Mouse (Mus musculus): Measurements from ENCODE around the gene Slco3a1. TPM values are rescaled to one million over a fixed set of nuclear protein-coding genes. Genes with fewer than 3 reads are reported as not detected.

Slco3a1 gene
- total and polyA plus RNA-seq, 2 experiments, result 2.1 to 4.3 TPM

DNA sequence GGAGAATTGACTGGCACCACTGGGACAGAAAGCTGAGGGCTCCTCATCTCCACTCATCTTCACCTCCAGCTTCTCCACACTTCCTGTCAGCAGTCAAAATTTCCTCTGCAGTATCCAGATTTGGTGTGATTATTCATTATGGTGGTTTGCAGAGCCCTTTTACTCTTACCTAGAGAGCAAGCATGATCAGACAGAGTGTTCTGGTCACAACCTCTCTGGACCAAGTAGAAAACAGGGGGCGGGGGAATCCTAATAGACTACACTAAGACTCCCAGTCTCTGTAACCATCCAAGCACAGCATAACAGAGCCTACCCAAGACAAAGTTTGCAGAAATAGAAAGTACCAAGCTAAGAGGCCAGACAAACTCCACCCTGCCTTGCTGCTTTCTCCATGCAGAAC, 93.4 kb downstream of the Slco3a1 start:
- H3K79me2 ChIP-seq (ENCODE audit: control insufficient read depth, insufficient read depth, low read length), result no peaks in the 10 kb centered on the region
- TF ChIP-seq POLR2A (IDR thresholded peaks at IDR 0.05; ENCODE audit: extremely low read depth, insufficient read depth, low read length) (no peak), CTCF (IDR thresholded peaks at IDR 0.05; ENCODE audit: low read depth, low read length) (no peak)
- no peaks in the 10 kb centered on the region; the same call in 1 of the 2 replicates for H3K4me1 ChIP-seq (ENCODE audit: control insufficient read depth, insufficient read depth, low read length)
- H3K36me3 ChIP-seq (ENCODE audit: control insufficient read depth, insufficient read depth, low read length), result no peaks in the 10 kb centered on the region
- 95% methylated on average over 1 of the region's 1 CpGs for WGBS
- DNase-seq (ENCODE audit: extremely low read depth, low read depth, low spot score), result no peak
- no peak overlapping the region for H3K9ac ChIP-seq (ENCODE audit: low read depth, low read length)
- no peak overlapping the region for H3K4me3 ChIP-seq (ENCODE audit: insufficient read depth, low read depth, low read length)
- H3K27ac ChIP-seq (replicated peaks; ENCODE audit: insufficient read depth, low read depth, low read length), result no peak overlapping the region
- H3K27me3 ChIP-seq (ENCODE audit: control insufficient read depth, insufficient read depth, low read length), result no peaks in the 10 kb centered on the region

DNA sequence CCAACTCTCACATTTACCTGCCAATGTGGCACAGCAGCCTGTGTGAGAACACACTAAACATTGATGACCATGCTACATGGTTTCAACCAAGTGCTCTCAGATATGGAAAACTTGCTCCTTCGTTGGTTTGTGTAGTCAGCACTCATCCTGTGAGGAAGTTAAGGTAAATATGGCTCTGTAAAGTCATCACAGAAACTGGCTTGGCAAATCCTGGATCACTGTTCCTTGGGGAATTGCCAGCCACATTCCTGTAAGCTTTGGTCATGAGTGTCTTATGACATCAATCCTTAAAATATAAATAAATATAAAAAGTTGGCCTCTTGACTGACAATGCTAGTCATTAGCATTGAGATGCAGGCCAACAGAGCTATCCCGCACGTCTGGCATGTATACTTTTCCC, 94.8 kb downstream of the Slco3a1 start:
- no peaks in the 10 kb centered on the region for H3K27me3 ChIP-seq (ENCODE audit: control insufficient read depth, insufficient read depth, low read length)
- DNase-seq (ENCODE audit: extremely low read depth, low read depth, low spot score), result no peak
- WGBS, result 71% methylated on average over 3 of the region's 3 CpGs

DNA sequence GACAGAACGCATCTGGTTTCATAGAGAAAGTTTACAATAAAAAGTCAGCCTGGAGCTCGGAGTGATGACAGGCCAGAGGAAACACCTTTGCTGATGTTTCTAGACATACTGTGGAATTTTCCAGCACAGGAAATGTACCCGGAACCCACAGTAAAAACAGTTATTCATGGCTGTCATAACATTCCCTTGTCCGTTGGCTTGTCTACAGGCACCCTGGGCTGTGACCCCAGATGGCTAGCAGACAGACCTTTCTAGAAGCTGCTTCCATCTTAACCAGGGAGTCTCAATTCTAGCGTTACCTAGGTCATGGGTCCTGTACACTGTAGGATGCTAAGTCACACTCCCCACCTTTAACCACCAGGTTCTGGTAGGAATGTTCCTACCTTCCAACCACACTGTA, 95.3 kb downstream of the Slco3a1 start:
- H3K27me3 ChIP-seq (ENCODE audit: control insufficient read depth, insufficient read depth, low read length), result no peaks in the 10 kb centered on the region
- no peak overlapping the region for H3K9ac ChIP-seq (ENCODE audit: low read depth, low read length)
- DNase-seq (ENCODE audit: extremely low read depth, low read depth, low spot score), result no peak
- H3K79me2 ChIP-seq (ENCODE audit: control insufficient read depth, insufficient read depth, low read length), result no peaks in the 10 kb centered on the region
- H3K36me3 ChIP-seq (ENCODE audit: control insufficient read depth, insufficient read depth, low read length), result no peaks in the 10 kb centered on the region
- WGBS, result 55% methylated on average over 5 of the region's 5 CpGs
- H3K27ac ChIP-seq (replicated peaks; ENCODE audit: insufficient read depth, low read depth, low read length), result peak overlapping the region; percentile 28; the same call in 1 of the 2 replicates
- no peaks in the 10 kb centered on the region; the same call in 1 of the 2 replicates for H3K4me1 ChIP-seq (ENCODE audit: control insufficient read depth, insufficient read depth, low read length)
- no peak for TF ChIP-seq CTCF (IDR thresholded peaks at IDR 0.05; ENCODE audit: low read depth, low read length)
- TF ChIP-seq POLR2A (IDR thresholded peaks at IDR 0.05; ENCODE audit: extremely low read depth, insufficient read depth, low read length), result no peak
- no peak overlapping the region for H3K4me3 ChIP-seq (ENCODE audit: insufficient read depth, low read depth, low read length)

More for the DNA sequence above, 94.8 kb downstream of the Slco3a1 start:
- Histone ChIP-seq H3K4me1 (ENCODE audit: control insufficient read depth, insufficient read depth, low read length) (no peaks in the 10 kb centered on the region; the same call in 1 of the 2 replicates), H3K27ac (replicated peaks; ENCODE audit: insufficient read depth, low read depth, low read length) (no peak overlapping the region), H3K9ac (ENCODE audit: low read depth, low read length) (no peak overlapping the region), H3K36me3 (ENCODE audit: control insufficient read depth, insufficient read depth, low read length) (no peaks in the 10 kb centered on the region), H3K4me3 (ENCODE audit: insufficient read depth, low read depth, low read length) (no peak overlapping the region), H3K79me2 (ENCODE audit: control insufficient read depth, insufficient read depth, low read length) (no peaks in the 10 kb centered on the region)
- no peak for TF ChIP-seq CTCF (IDR thresholded peaks at IDR 0.05; ENCODE audit: low read depth, low read length)
- TF ChIP-seq POLR2A (IDR thresholded peaks at IDR 0.05; ENCODE audit: extremely low read depth, insufficient read depth, low read length), result no peak

DNA sequence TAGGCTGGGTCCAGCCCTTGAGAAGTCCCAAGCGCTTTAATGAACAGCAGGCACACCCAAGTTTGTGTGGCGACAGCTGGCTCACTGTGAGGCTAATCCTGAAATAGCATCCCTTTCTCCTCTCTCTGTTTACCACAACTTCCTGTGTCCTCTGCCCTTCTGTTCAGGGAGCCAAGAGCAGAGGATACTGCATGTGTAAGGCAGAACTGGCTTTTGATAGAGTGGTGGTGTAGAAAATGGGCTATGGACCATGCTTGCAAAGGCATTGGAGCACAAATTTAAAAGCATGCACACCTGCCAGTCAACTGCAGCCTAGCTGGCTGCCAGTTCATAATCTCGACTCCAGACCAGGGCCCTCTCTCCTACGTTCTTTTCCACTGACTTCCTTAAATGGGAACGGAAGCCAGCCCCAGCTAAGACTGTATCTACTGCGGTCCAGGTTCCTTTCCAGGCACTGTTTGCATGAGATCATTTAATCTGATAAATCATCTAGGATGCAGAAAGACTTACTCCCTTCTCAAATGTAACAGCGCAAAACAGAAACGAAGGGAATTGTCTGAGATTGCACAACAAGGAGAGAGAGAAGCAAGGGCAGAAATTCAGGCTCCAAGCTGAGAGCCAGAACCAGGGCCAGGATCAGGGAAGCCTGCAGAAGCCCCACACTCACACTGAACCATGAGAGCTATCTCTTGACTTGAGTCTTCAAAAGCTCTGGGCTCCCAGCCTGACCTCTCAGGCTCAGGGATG, 95.9 kb downstream of the Slco3a1 start:
- WGBS, result 49% methylated on average over 8 of the region's 8 CpGs
- H3K4me1 ChIP-seq (ENCODE audit: control insufficient read depth, insufficient read depth, low read length), result no peaks in the 10 kb centered on the region; the same call in 1 of the 2 replicates

DNA sequence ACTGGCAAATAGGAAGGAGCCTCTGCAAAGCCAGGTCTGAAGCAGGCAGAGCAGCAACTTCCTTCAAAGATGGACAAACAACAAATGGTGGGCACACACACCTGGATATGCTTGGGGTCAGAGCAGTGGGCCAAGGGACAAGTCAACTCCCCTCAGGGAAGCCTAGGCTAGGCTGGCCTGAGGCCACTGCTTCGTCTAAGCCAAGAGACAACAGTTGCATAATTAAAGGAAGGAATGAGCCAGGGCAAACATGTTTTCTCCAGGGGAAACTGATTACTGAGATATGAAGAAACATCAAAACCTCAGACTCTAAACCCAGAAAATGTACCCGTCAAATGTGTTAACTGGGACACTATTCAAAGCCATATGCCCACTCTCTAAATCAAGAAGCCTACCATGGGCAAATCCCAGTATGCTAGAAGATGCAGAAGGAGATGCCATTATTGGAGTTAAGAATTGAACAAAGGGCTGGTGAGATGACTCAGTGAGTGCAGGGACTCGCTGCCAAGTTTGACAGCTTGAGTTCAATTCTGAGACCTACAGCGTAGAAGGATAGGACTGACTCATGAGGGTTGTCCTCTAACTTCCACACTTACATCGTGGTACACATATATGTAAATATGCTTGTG, 97.1 kb downstream of the Slco3a1 start:
- H3K4me1 ChIP-seq (ENCODE audit: control insufficient read depth, insufficient read depth, low read length), result no peaks in the 10 kb centered on the region; the same call in 1 of the 2 replicates
- H3K79me2 ChIP-seq (ENCODE audit: control insufficient read depth, insufficient read depth, low read length), result no peaks in the 10 kb centered on the region
- DNase-seq (ENCODE audit: extremely low read depth, low read depth, low spot score), result no peak
- no peak overlapping the region for H3K9ac ChIP-seq (ENCODE audit: low read depth, low read length)
- H3K4me3 ChIP-seq (ENCODE audit: insufficient read depth, low read depth, low read length), result no peak overlapping the region
- H3K27ac ChIP-seq (replicated peaks; ENCODE audit: insufficient read depth, low read depth, low read length), result no peak overlapping the region
- TF ChIP-seq CTCF (IDR thresholded peaks at IDR 0.05; ENCODE audit: low read depth, low read length), result no peak
- TF ChIP-seq POLR2A (IDR thresholded peaks at IDR 0.05; ENCODE audit: extremely low read depth, insufficient read depth, low read length), result no peak
- H3K36me3 ChIP-seq (ENCODE audit: control insufficient read depth, insufficient read depth, low read length), result no peaks in the 10 kb centered on the region
- WGBS, result 70% methylated on average over 5 of the region's 5 CpGs
- H3K27me3 ChIP-seq (ENCODE audit: control insufficient read depth, insufficient read depth, low read length), result no peaks in the 10 kb centered on the region

More for the DNA sequence above, 95.9 kb downstream of the Slco3a1 start:
- H3K79me2 ChIP-seq (ENCODE audit: control insufficient read depth, insufficient read depth, low read length), result no peaks in the 10 kb centered on the region
- no peaks in the 10 kb centered on the region for H3K27me3 ChIP-seq (ENCODE audit: control insufficient read depth, insufficient read depth, low read length)
- peak overlapping the region; percentile 28; the same call in 1 of the 2 replicates for H3K27ac ChIP-seq (replicated peaks; ENCODE audit: insufficient read depth, low read depth, low read length)
- no peak overlapping the region for H3K9ac ChIP-seq (ENCODE audit: low read depth, low read length)
- TF ChIP-seq CTCF (IDR thresholded peaks at IDR 0.05; ENCODE audit: low read depth, low read length), result no peak
- H3K36me3 ChIP-seq (ENCODE audit: control insufficient read depth, insufficient read depth, low read length), result no peaks in the 10 kb centered on the region
- peak; percentile 22 for DNase-seq (ENCODE audit: extremely low read depth, low read depth, low spot score)
- no peak overlapping the region for H3K4me3 ChIP-seq (ENCODE audit: insufficient read depth, low read depth, low read length)

DNA sequence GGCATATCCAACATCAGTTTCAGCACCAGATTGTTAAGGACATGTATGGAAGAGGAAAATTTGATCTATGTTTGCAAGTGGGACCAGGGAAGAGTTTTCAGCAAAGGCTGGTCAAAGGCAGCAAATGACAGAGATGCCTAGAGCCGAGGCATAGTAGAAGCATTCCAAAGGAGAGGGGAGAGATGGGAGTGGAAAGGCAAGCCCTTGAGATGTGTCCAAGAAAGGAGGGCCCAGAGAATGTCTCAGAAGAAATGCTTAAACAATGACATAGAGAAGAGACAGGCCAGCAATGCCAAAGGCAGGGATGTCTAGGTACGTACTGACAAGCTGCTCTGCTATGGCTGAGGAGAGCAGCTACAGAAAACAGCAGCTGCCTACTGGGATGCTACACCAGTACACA, 97.8 kb downstream of the Slco3a1 start:
- H3K4me1 ChIP-seq (ENCODE audit: control insufficient read depth, insufficient read depth, low read length), result no peaks in the 10 kb centered on the region; the same call in 1 of the 2 replicates
- no peak for DNase-seq (ENCODE audit: extremely low read depth, low read depth, low spot score)
- H3K79me2 ChIP-seq (ENCODE audit: control insufficient read depth, insufficient read depth, low read length), result no peaks in the 10 kb centered on the region
- H3K4me3 ChIP-seq (ENCODE audit: insufficient read depth, low read depth, low read length), result no peak overlapping the region
- no peaks in the 10 kb centered on the region for H3K27me3 ChIP-seq (ENCODE audit: control insufficient read depth, insufficient read depth, low read length)
- WGBS, result 70% methylated on average over 2 of the region's 2 CpGs
- H3K9ac ChIP-seq (ENCODE audit: low read depth, low read length), result no peak overlapping the region
- no peak overlapping the region for H3K27ac ChIP-seq (replicated peaks; ENCODE audit: insufficient read depth, low read depth, low read length)
- no peak for TF ChIP-seq CTCF (IDR thresholded peaks at IDR 0.05; ENCODE audit: low read depth, low read length)
- TF ChIP-seq POLR2A (IDR thresholded peaks at IDR 0.05; ENCODE audit: extremely low read depth, insufficient read depth, low read length), result no peak
- H3K36me3 ChIP-seq (ENCODE audit: control insufficient read depth, insufficient read depth, low read length), result no peaks in the 10 kb centered on the region

Data from liver, adult 2 months (tissue).